Mouse (Mus musculus): Measurements from ENCODE around the gene Slc30a10. TPM values are rescaled to one million over a fixed set of nuclear protein-coding genes. Genes with fewer than 3 reads are reported as not detected.

Slc30a10 gene
- polyA plus RNA-seq, 1 experiment, result not detected

DNA sequence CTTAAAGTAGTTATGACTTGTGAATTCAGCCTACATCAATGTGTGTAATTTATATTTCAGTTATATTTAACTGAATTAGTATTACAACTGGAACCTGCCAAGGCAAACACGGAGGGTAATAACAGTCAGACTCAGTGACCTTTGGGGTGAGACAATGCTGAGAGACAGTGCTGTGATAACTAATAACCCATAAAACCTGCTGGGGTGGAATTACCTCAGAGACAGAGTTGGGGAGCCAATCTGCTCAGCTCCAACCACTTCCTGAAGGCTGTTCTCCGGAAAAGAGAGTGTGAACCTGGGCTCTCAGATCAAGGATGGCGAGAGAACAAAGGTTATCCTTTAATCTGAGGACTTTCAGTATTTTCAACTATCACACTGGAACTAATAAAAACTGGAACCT lies 54.4 kb downstream of the Slc30a10 start:
- no peaks in the 10 kb centered on the region for H3K36me3 ChIP-seq (ENCODE audit: control insufficient read depth, insufficient read depth)
- H3ac ChIP-seq (ENCODE audit: control insufficient read depth, insufficient read length, low read depth), result no peak overlapping the region
- no peaks in the 10 kb centered on the region for H3K79me2 ChIP-seq (ENCODE audit: control insufficient read depth, insufficient read depth)
- H3K27me3 ChIP-seq (ENCODE audit: control insufficient read depth, insufficient read depth, insufficient read length), result no peaks in the 10 kb centered on the region
- TF ChIP-seq CTCF (IDR thresholded peaks at IDR 0.05; ENCODE audit: control insufficient read depth, insufficient read depth, insufficient read length), result no peak
- no peak for TF ChIP-seq CEBPB (IDR thresholded peaks at IDR 0.05; ENCODE audit: low read depth)
- TF ChIP-seq FOSL1 (IDR thresholded peaks at IDR 0.05; ENCODE audit: insufficient read depth, low read length, poor library complexity, severe bottlenecking), result no peak
- no peak for TF ChIP-seq MAX (IDR thresholded peaks at IDR 0.05)
- no peak for TF ChIP-seq USF1 (IDR thresholded peaks at IDR 0.05; ENCODE audit: low read depth)
- TF ChIP-seq MYOD1 (IDR thresholded peaks at IDR 0.05; ENCODE audit: control insufficient read depth, insufficient read length, low read depth), result no peak
- no peak for TF ChIP-seq MYOG (IDR thresholded peaks at IDR 0.05; ENCODE audit: control insufficient read depth, extremely low read depth, insufficient read length)
- H3K4me3 ChIP-seq (ENCODE audit: insufficient read depth, poor library complexity, severe bottlenecking), result no peak overlapping the region
- H3K79me3 ChIP-seq (ENCODE audit: low read depth), result no peaks in the 10 kb centered on the region

- H3K79me3 ChIP-seq (ENCODE audit: low read depth), result no peaks in the 10 kb centered on the region
- H3ac ChIP-seq (ENCODE audit: control insufficient read depth, insufficient read length, low read depth), result no peak overlapping the region
- H3K27me3 ChIP-seq (ENCODE audit: control insufficient read depth, insufficient read depth, insufficient read length), result peaks cover 3% of the 10 kb centered on the region
- no peaks in the 10 kb centered on the region for H3K79me2 ChIP-seq (ENCODE audit: control insufficient read depth, insufficient read depth)
- TF ChIP-seq FOSL1 (IDR thresholded peaks at IDR 0.05; ENCODE audit: insufficient read depth, low read length, poor library complexity, severe bottlenecking) (no peak), USF1 (IDR thresholded peaks at IDR 0.05; ENCODE audit: low read depth) (no peak)
- no peak overlapping the region for H3K4me3 ChIP-seq (ENCODE audit: insufficient read depth, poor library complexity, severe bottlenecking)
- H3K36me3 ChIP-seq (ENCODE audit: control insufficient read depth, insufficient read depth), result no peaks in the 10 kb centered on the region
Observed at GRCm38 (mm10) chr1:185511306-185511705, 56.7 kb downstream of the Slc30a10 start.

- no peaks in the 10 kb centered on the region for H3K79me3 ChIP-seq (ENCODE audit: low read depth)
- no peak for TF ChIP-seq MYOD1 (IDR thresholded peaks at IDR 0.05; ENCODE audit: control insufficient read depth, insufficient read length, low read depth)
- TF ChIP-seq MYOG (IDR thresholded peaks at IDR 0.05; ENCODE audit: control insufficient read depth, extremely low read depth, insufficient read length), result no peak
- TF ChIP-seq CTCF (IDR thresholded peaks at IDR 0.05; ENCODE audit: control insufficient read depth, insufficient read depth, insufficient read length), result no peak
- TF ChIP-seq USF1 (IDR thresholded peaks at IDR 0.05; ENCODE audit: low read depth), result no peak
- TF ChIP-seq CEBPB (IDR thresholded peaks at IDR 0.05; ENCODE audit: low read depth), result no peak
- TF ChIP-seq MAX (IDR thresholded peaks at IDR 0.05), result no peak
- no peak for TF ChIP-seq FOSL1 (IDR thresholded peaks at IDR 0.05; ENCODE audit: insufficient read depth, low read length, poor library complexity, severe bottlenecking)
- no peaks in the 10 kb centered on the region for H3K36me3 ChIP-seq (ENCODE audit: control insufficient read depth, insufficient read depth)
- no peaks in the 10 kb centered on the region for H3K79me2 ChIP-seq (ENCODE audit: control insufficient read depth, insufficient read depth)
- no peak overlapping the region for H3ac ChIP-seq (ENCODE audit: control insufficient read depth, insufficient read length, low read depth)
- H3K4me3 ChIP-seq (ENCODE audit: insufficient read depth, poor library complexity, severe bottlenecking), result no peak overlapping the region
- H3K27me3 ChIP-seq (ENCODE audit: control insufficient read depth, insufficient read depth, insufficient read length), result peaks cover 3% of the 10 kb centered on the region
Observed at GRCm38 (mm10) chr1:185515526-185515979, 60.9 kb downstream of the Slc30a10 start.

- H3K79me2 ChIP-seq (ENCODE audit: control insufficient read depth, insufficient read depth), result no peaks in the 10 kb centered on the region
- TF ChIP-seq FOSL1 (IDR thresholded peaks at IDR 0.05; ENCODE audit: insufficient read depth, low read length, poor library complexity, severe bottlenecking) (no peak), USF1 (IDR thresholded peaks at IDR 0.05; ENCODE audit: low read depth) (no peak), MYOD1 (IDR thresholded peaks at IDR 0.05; ENCODE audit: control insufficient read depth, insufficient read length, low read depth) (no peak), CTCF (IDR thresholded peaks at IDR 0.05; ENCODE audit: control insufficient read depth, insufficient read depth, insufficient read length) (no peak), CEBPB (IDR thresholded peaks at IDR 0.05; ENCODE audit: low read depth) (no peak), MAX (IDR thresholded peaks at IDR 0.05) (no peak), MYOG (IDR thresholded peaks at IDR 0.05; ENCODE audit: control insufficient read depth, extremely low read depth, insufficient read length) (no peak)
- H3K27me3 ChIP-seq (ENCODE audit: control insufficient read depth, insufficient read depth, insufficient read length), result peaks cover 3% of the 10 kb centered on the region
- no peak overlapping the region for H3ac ChIP-seq (ENCODE audit: control insufficient read depth, insufficient read length, low read depth)
- no peak overlapping the region for H3K4me3 ChIP-seq (ENCODE audit: insufficient read depth, poor library complexity, severe bottlenecking)
- H3K36me3 ChIP-seq (ENCODE audit: control insufficient read depth, insufficient read depth), result no peaks in the 10 kb centered on the region
- H3K79me3 ChIP-seq (ENCODE audit: low read depth), result no peaks in the 10 kb centered on the region
Observed at GRCm38 (mm10) chr1:185516041-185516440, 61.4 kb downstream of the Slc30a10 start.

GRCm38 (mm10) chr1:185517566-185517965 lies 62.9 kb downstream of the Slc30a10 start:
- no peaks in the 10 kb centered on the region for H3K36me3 ChIP-seq (ENCODE audit: control insufficient read depth, insufficient read depth)

More at GRCm38 (mm10) chr1:185517566-185517965, 62.9 kb downstream of the Slc30a10 start:
- peaks cover 3% of the 10 kb centered on the region for H3K27me3 ChIP-seq (ENCODE audit: control insufficient read depth, insufficient read depth, insufficient read length)
- no peaks in the 10 kb centered on the region for H3K79me2 ChIP-seq (ENCODE audit: control insufficient read depth, insufficient read depth)
- TF ChIP-seq FOSL1 (IDR thresholded peaks at IDR 0.05; ENCODE audit: insufficient read depth, low read length, poor library complexity, severe bottlenecking) (no peak), CTCF (IDR thresholded peaks at IDR 0.05; ENCODE audit: control insufficient read depth, insufficient read depth, insufficient read length) (no peak), MYOD1 (IDR thresholded peaks at IDR 0.05; ENCODE audit: control insufficient read depth, insufficient read length, low read depth) (no peak), USF1 (IDR thresholded peaks at IDR 0.05; ENCODE audit: low read depth) (no peak), MAX (IDR thresholded peaks at IDR 0.05) (no peak), MYOG (IDR thresholded peaks at IDR 0.05; ENCODE audit: control insufficient read depth, extremely low read depth, insufficient read length) (no peak), CEBPB (IDR thresholded peaks at IDR 0.05; ENCODE audit: low read depth) (no peak)
- H3K79me3 ChIP-seq (ENCODE audit: low read depth), result no peaks in the 10 kb centered on the region
- no peak overlapping the region for H3K4me3 ChIP-seq (ENCODE audit: insufficient read depth, poor library complexity, severe bottlenecking)
- H3ac ChIP-seq (ENCODE audit: control insufficient read depth, insufficient read length, low read depth), result no peak overlapping the region

Other genes starting within 250 kb of the Slc30a10 start
- 18.4 TPM for gene Iars2, start 125.5 kb upstream of the Slc30a10 start, polyA plus RNA-seq (2012; fragmentation: generic; extraction: Trizol)
- 37.2 TPM for gene Bpnt1, start 122.7 kb upstream of the Slc30a10 start, polyA plus RNA-seq (2012; fragmentation: generic; extraction: Trizol)
- gene Eprs, start 91.8 kb upstream of the Slc30a10 start, polyA plus RNA-seq (2012; fragmentation: generic; extraction: Trizol), result 44.2 TPM

All from C2C12 (cell line).